Mouse (Mus musculus) CD4-positive, CD25-positive, alpha-beta regulatory T cell, adult 2 months (primary cell): Measurements from ENCODE around the gene Pmf1.
"Not testable (repeated sequence)": the region's sequence is repeated elsewhere in the genome, so short reads cannot be mapped to it uniquely, and the experiment has no call there.

Experiments
- DNase-seq: peaks from one replicate; pipeline ENCODE4 v3.0.0-alpha.2; 2012; ENCODE audit warnings: low read depth, low spot score

The Pmf1 gene

DNA sequence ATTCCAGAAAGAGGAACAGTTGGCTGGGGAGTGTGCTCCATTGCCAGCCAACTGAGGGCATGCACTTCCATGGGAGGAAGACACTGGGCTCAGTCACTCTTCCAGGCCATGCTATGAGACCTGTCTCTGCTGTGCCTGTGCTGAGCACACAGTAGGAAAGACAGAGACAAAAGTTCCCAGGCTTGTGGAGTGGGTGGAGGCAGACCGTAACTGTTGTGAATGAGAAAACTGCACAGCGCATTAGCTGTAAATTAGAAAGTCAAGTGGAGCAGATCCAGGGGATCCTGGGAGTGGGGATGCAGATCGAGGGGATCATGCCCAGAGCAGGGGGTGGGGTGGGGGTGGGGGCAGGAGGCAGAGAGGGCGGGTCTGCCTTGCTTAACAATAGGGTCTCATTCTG is 29.5 kb upstream of the Pmf1 start:
- no peak for DNase-seq

DNA sequence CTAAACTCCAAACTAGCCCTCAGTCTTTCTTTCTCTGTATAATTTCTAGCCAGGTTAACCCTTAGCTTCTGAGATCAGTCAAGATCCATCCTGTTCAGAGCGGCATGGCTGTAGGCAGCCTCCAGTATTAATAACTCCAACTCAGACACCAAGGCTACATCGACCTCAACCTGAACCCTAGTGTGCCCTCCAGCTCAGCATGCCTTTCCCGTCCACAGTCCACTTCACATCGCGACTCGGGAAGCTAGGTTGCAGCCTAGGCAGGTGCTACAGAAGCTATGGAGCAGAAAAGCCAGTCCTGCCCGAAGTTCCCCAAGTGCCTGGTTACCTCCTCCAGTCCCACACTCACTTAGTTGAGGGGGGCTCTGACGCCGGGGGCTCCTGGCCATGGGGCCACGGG is 27.3 kb upstream of the Pmf1 start:
- DNase-seq = no peak

DNA sequence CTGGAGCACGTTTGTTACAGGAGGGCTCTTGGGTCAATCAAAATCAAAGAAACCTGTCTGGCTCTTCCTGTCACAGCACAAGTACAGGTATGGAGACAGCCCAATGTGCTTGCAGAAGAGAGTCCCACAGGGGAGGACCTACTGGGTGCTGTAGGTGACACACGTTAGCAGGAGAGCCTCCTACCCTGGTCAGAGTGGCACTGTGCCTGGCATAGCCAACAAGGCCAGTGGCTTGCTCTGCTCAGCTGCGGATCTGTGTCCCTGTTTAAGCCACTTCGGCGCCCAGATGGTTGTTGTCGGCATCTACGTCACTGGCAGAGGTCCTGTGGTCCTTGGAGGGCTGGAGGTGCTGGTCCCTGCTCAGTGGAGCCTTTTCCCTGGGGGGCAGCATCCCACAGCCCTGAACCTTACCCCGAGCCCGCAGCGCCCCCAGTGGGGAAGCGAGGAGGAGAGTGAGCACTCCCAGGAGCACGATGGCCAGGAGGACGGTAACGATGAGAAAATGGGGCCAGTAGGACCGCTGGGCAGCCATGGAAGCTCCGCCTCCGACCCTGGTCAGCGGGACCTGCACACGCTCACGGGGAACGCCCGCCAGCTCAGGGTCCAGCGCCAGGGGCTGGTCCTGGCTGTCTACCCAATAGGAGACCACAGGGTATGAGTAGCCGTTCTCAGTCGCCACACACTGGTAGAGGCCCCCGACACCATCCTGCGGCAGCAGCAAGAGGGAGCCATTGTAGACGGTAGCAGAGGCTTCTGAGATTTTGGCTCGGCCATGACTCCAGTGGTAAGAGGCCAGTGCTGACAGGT is 26.5 kb upstream of the Pmf1 start:
- DNase-seq = no peak

DNA sequence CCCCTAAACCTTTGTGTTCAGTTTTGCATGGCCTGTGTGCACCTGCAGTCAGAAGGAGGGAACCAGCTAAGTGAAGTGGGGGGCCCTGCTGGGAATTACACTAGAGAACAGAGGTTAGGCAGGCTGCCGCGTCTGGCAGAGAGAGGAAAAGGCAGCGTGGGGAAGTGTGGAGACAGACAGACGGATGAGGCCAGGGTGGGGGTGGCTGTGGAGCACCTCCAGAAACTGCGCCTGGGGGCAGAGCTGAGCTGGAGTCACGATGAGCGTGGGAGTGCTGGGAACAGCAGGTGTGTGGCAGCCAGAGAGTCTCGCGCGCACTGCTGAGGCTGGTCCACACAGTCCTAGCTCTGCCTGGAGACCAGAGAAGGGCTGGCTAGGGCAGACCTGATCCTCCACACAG is 25.4 kb upstream of the Pmf1 start:
- DNase-seq = no peak

DNA sequence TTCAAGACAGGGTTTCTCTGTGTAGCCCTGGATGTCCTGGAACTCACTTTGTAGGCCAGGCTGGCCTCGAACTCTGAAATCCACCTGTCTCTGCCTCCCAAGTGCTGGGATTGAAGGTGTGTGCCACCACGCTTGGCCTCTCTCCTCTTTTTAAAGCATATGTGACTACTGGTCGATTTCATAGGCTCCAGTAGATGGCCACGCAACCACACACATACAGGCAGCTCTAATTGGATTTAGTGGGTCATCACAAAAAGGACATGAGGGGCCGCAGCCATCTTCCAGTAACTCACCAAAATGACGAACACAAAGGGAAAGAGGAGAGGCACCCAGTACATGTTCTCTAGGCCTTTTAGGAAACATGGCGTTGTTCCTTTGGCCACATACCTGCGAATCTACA is 18.5 kb upstream of the Pmf1 start:
- DNase-seq = not testable (repeated sequence)

DNA sequence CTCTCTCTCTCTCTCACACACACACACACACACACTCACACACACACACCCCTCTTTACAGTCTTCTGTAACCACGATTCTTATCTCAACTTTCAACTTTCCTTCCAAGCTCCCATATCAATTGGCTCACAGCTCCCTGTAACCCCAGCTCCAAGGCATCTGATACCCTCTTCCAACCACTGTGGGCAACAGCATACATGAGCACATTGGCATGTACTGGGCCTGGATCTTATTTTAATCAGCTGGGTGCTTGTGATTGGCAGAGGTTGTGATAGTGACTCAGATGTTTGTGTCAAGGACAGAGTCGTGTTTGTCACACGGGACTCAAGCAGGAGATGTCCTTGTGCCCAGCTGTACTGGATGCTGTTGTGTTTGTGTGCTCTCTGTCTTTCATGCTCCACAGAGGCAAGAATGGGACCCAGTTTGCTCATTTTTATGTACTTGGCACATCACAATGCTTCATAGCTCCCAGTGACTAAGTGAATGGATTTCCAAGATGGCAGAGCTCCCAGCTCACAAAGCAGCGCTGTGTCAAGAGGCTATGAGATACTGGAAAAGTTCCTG is 17.3 kb upstream of the Pmf1 start:
- no peak for DNase-seq

DNA sequence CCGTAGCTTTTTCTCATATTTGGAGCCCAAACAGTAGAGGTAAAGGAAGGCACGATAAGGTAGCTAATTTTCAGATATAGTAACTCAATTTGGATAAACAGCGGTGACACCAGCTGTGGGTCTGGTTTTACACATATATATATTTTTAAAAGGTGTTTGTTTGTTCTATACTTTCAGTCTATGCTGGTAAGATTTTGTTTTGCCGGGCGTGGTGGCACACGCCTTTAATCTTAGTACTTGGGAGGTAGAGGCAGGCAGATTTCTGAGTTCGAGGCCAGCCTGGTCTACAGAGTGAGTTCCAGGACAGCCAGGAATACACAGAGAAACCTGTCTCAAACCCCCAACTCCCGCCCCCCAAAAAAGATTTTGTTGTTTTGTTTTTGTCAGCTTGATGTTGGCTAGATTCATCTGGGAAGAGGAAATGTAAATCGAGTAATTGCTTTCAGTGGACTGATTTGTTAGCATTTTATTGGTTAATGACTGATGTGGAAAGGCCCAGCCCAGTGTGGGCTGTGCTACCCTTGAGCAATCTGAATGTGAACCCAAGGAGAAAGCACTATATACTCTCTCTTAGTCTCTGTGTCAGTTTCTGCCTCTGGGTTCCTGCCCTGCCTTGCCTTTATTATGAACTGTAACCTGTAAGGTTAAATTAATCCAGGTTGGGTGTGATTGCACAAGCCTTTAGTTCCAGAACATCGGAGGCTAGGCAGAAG is 15.7 kb upstream of the Pmf1 start:
- DNase-seq = no peak

DNA sequence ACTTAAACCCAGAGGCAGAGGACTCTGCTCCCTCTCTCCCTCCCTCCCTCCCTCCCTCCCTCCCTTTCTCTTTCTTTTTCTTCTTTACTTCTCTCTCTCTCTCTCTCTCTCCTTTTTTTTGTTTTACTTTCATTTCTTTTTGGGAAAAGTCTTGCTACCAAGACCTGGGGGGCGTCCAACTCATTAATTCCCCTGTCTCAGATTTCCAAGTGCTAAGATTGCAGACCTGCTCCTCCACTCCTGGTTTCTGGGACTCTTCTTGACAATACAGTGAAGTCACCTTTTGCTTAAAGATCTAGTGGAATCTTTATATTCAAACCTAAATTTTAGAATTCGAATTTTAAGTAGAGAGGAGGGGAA is 15.2 kb upstream of the Pmf1 start:
- no peak for DNase-seq

DNA sequence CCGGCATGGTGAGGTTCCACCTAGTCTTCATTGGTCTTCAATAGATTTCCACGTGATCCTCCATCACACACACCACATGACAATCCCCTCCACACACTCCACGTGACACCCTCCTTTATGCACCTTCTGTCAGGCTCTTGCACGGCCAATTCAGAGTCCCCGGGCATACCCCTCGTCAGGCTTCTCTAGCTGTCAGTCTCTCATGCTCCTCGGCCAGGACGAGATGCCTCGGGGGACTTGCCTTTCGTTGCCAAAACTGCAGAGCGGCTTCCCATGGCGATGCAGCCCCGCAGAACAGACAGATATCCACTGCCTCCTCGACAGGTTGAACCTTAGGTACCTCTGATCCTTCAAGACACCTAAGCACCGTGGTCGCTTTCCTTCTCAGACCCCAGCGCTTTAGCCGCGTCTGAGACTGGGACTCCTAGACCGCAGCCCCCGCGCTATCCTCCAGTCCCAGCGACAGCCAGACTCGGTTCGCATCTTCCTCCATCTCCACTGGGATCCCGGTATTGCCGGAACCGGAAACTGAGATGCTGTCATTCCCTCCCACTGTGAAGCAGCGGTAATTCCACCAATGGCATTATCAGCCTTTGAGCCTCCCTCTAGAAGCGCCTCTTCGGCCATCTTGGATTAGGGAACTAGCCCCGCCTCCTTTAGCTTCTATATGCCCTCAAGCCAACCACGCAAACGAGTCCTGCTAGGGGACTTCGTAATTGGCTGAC is 14.6 kb upstream of the Pmf1 start, which contains the start of gene Slc25a44:
Slc25a44 (minus strand) TSS at position 535 of the 725 bp plus-strand sequence.
- peak; percentile 97 for DNase-seq

DNA sequence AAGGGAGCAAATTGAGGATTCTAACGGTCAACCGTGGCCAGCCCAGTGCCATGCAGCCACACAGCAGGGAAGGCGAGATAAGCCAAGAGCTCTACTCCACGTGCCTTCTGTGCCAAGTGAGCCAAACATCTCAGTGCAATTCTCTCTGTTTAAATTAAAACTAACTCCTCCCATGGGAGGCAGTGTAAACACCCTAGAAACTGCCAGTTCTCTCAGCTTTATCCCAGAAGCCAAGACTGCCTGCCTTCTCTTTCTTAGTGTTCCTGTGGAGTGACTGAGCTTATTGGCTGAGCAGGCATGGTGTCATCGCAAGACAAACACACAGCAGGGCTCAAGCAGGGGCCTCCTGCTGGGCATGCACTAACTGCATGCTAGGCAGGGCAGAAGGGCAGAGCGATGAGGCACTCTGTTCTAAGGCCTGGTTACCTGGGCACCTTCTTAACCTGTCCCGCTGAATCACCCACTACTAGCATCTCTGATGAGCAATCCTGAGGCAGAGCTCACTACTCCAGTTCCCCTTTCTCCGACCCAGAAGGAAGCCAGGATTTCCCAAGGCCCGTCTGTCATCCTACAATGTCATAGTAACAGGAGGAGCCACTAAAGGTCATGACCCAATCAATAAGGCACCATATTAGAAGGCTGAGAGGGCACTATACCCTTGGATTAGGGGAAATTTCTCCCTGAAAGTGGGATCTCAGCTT is 12.0 kb upstream of the Pmf1 start:
- DNase-seq = no peak

DNA sequence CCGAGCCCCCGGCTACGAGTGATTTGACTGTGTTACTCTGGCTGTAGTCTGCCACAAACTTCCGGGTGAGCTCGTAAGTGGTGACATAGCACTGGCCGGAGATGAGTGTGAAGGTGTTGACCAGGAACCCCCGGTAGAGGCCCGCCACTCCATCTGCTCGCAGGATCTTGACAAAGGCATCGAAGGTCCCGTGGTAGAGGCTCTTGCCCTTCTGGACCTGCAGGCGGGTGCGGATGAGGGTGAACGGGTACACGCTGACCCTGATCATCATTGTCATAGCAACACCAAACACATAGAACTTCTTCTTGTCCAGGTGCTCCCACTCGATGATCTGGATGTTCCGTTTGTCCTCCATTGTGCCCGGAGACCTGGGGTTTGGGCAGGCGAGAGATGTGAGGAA is 10.6 kb upstream of the Pmf1 start:
- DNase-seq = no peak

DNA sequence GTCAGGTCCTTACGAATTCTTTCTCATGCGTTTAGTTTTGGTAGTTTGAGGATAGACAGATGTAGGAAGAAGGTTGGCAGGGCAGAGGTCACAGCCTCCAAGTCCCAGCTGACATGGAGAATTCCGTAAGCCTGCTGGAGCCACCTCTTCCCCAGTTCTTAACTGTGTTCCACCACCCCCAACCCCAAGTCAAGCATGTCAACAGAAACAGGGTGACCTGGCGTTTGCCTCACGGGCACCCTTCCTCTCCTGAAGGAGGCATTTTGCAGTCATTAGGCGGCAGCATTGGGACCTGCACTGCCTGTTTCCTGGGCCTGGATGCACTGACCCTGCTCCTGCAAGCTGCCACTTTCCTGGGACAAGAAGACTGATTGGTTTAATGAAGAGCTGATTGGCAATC is 7.9 kb upstream of the Pmf1 start:
- DNase-seq = no peak

DNA sequence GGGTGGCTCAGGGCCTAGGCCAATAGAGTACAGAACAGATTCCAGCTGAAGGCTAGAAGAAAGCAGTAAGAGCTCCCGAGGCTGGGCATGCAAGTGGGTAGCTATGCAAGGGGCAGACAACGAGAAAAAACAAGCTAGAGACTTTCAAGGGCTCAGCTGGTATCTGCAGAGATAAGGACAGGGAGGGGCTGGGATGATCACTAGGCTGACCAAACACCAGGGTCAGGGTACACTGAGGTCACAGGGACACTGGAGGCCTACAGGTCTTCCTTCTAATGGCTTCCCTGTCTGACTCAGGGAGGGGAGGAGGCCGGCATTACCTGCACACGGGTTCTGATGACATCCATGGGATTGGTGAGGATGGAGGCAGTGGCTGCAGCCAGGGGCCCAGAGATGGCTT is 5.5 kb upstream of the Pmf1 start:
- no peak for DNase-seq

DNA sequence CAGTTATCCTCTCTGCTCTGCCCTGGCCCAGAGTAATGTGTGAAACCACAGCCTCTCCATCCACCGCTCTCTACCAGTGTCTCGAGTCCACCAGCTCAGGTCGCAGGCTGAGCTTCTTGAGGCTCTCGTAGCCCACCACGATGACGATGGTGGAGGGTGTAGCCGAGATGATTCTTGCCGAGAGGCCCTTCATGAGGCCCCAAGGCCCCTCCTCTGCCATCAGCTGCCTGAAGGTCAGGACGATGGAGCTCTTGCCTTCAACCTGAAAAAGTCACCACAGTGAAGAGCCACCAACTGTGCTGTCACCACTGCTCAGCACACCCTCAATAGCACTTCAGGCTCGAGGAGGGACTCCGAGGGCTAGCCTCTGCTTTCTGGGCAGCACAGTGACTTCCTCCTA is 2.5 kb upstream of the Pmf1 start:
- DNase-seq = no peak

DNA sequence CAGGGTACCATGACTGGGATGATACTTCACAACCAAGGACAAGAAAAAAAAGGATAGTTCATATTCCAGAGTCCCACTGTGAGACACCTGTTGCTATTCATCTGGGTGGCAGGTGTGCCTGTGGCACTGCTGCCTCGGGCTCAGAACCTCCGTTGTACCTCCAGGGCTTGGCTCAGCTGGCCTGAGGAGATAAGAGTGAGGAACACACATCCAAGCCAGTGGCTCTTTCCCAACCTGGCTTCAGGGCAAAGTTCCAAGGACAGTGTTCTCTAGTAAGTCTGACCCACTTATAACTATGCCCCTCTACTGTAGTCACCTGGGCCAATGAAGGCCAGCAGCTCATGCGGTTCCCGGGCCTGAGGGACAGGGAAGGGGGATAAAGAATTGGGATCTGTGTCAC is 1.6 kb upstream of the Pmf1 start:
- no peak for DNase-seq

DNA sequence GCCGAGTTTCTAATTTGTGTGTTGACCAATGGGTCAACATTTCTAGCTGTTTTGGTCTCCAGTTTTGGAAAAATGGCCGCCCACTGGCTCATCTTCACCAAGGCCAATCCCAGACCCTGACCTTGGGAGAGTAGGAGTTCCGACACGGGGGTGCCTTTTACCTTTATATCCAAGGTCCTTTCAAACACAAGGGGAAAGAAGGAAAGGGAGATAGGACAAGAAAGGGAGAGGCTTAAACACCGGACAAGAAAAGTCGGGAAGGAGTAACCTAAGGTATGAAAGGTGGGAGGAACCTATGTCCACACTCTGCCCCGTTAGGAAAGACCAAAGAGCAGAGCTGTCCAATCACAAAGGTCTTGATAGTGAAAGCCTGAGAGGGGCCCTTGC is 507 bp upstream of the Pmf1 start:
- DNase-seq = no peak

DNA sequence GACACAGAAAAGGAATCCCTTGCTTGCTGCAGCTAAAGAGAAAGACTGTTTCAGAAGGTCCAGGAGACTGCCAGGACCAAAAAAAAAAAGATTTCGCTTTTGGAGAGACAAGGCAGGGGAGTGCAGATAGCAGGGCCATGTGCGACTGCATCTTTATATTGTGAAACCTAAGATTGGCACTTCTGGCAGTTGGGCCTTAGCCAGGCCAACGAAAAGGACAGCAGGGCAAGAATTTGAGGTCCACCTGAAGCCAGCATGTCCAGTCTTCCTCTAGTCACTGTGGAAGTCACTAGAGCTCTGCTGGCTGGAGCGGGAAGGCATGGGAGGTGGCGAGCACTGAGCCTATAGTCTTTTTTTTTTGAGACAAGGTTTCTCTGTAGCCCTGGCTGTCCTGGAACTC is 1.2 kb downstream of the Pmf1 start:
- no peak for DNase-seq

DNA sequence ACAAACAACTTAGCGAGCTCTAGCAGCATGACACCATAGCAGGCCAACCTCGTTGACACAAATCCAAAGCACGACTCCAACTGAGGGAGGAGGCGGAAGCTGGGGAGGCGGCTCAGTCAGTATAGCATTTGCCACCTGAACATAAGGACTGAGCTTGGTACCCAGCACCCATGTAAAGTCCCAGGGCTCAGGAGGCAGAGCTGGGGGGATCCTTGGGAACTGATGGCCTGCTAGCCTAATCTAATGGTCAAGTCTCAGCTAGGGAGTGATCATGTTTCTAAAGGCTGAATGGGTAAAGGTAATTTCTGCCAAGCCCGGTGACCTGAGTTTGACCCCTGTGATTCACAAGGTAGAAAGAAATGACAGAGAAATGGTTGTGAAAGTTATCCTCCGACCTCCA is 2.6 kb downstream of the Pmf1 start:
- DNase-seq = no peak

DNA sequence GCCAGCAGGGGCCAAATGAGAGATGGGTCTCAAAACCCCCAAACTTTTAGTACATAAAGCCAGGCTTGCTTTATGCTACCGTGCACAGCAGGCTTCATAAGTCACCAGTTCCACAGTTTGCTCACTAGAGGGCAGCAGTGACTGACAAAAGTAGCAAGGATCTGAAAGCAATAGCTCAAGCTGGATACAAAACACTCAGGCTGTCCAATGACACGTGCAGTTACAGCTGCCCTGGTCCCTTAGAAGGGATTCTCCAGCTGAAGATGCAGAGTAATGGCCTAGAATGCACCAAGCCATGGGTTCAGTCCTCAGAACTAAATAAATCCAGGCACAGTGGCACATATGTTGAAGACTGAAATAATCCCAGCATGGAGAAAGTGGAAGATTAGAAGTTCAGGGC is 3.0 kb downstream of the Pmf1 start:
- DNase-seq = peak; percentile 91

DNA sequence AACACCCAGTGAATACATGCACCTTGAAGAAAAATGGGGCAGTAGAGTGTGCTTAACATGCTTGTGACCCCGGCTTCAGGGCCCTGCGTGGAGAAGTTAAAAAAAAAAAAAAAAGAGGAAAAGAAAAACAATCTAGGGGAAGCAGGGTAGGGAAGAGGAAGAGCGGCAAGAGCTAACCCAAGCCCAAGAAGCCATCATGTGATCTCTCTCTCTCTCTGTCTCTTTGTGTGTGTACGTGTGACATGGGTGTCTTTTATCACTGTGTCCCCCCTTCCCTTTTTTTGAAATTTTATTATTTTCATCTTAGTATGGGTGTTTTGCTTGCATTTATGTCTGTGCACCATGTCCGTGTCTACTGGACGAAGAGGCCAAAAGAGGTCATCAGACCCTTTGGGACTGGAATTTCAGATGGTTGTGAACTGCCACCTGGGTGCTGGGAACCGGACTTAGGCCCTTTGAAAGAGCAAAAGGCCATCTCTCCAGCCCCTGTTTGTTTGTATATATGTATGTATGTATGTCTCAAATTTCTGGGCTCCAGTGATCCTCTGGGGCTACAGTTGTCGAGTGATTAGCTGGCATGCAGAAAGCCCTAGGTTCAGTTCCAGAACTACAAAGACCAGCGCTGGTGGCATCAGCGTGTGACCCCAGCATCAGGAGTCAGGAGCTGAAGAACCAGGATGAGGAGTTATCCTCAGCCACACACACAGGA is 6.5 kb downstream of the Pmf1 start:
- DNase-seq = no peak

DNA sequence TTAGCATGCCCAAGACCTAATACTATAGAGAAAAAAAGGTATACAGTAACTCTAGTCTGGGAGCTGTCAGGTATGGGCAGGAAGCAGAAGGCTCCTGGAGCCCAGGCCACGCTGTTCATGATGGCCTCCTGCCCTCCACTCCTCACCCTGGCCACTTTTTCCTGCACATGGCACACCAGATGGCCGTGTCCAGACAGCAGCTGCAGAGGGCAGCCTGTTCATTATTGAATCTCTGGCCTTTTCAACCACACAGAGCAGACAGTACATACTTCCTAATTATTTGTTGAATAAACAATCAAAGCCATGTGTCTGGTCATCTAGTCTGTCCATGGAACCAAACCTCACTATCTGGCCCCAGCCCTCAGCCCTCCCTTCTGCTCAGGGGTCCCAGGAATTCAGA is 11.5 kb downstream of the Pmf1 start:
- DNase-seq = no peak
